Mouse (Mus musculus): ENCODE results near the gene Cd300lb. TPM values are rescaled to one million over a fixed set of nuclear protein-coding genes. Genes with fewer than 3 reads are reported as not detected.

The Cd300lb gene
- polyA plus RNA-seq, 1 experiment: 0.08 TPM

DNA sequence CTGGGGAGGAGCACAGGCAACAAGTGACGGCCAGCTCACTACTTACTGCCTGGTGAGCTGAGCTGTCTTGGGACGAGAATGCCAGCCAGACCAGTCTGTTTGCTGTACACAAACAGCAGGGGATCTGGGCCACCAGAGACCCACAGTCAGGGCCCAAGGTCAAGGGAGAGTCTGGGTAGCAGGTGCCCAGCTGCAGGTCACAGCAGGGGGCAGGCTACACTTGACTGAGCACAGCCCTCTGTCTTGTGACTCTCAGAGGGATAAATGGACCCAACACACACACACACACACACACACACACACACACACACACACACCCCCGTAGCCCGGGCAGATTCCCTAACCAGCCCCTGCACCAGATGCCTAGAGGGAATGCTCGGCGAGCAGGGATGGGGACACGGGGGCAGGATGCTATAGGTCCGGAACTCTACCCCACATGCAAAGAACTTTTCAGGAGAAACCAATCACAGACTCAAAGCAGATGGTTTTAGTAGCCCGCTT lies 58.8 kb downstream of the Cd300lb start:
- Histone ChIP-seq H3K4me1 (ENCODE audit: control insufficient read depth, insufficient read depth, low read length) (no peaks in the 10 kb centered on the region), H3K27ac (ENCODE audit: insufficient read depth, low read length) (no peak overlapping the region), H3K4me3 (ENCODE audit: insufficient read depth, low read length) (no peak overlapping the region)
- no peak for TF ChIP-seq CTCF (IDR thresholded peaks at IDR 0.05; ENCODE audit: extremely low read depth, insufficient read depth, low read length)
- TF ChIP-seq POLR2A (IDR thresholded peaks at IDR 0.05; ENCODE audit: extremely low read depth, insufficient read depth, low read length): no peak

DNA sequence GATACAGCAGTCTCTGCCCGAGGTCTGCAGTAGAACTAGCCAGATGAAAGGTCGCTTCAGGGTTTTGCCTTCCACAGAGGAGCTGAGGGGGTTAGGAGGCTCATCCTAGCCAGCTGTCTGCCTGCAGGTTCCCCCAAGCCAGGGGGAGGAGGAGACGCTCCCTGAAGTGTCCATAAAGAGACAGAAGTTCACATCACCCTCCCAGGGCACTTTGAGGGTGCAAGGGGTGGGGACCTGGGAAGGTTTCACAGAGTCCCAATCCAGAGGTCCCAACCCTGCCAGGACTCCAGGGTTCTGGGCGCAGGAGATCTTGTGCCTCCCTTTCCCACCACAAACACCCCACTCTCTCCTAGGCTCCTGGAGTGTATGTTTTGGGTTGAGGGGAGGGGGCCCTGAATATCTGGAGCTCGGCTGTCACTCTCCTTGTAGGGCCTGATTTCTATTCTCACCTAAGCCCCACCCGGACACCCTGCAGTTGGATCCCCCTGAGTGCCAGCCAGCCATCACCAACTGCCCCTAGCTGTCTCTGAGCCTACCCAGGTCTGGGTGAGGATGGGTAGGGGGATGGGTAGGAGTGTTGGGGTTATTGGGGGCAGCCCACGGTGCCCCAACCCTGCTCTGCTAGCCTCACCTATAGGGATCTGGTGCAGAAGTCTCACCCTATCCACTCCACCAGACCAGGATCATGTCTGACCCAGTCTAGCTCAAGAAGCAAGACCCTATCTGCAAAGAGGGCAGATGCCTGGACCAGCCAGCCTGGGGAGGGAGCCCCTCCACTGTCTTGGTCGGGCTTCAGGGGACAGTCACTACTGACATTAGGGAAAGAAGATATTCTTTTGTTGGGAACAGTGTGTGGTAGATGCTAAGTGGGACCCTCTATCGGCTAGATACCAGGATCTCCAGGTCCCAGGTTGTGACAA lies 59.7 kb downstream of the Cd300lb start:
- TF ChIP-seq CTCF (IDR thresholded peaks at IDR 0.05; ENCODE audit: extremely low read depth, insufficient read depth, low read length) (no peak), POLR2A (IDR thresholded peaks at IDR 0.05; ENCODE audit: extremely low read depth, insufficient read depth, low read length) (no peak)
- Histone ChIP-seq H3K27ac (ENCODE audit: insufficient read depth, low read length) (no peak overlapping the region), H3K4me1 (ENCODE audit: control insufficient read depth, insufficient read depth, low read length) (no peaks in the 10 kb centered on the region), H3K4me3 (ENCODE audit: insufficient read depth, low read length) (no peak overlapping the region)

DNA sequence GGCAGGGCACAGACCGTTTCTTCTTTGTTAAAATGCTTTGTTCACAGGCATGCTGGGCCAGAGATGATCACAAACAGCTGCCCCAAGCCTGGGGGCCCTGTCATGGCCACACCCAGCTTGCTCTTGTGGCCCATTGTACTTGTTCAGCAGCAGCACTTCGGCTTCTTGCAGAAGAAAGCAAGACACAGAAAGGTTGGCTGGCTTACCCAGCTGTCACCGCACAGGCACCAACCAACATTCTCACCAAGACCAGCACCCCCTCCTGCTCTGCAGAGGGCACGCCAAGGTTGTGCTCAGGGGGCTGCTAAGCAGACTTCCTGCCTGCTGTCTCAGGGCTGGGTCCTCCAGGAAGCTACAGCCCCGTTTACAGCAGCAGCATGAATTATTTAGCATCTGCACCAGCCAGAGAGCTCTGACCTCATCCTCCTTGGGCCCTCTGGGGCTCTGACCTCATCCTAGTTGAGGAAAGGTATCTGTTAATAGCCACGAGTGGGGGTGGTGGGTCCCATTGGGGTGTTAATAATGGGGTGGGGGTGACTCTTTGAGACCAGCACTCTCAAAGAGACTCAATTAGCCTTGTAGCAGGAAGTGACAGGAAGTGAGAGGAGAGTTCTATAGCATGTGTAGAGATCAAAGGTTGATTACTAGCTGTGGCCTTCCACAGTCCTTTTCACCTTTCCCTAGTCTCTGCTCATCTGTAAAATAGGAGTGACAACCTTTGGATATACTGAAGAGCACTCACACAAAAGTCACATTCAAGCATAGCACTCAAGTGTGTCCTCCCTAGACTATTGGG lies 61.0 kb downstream of the Cd300lb start:
- Histone ChIP-seq H3K4me1 (ENCODE audit: control insufficient read depth, insufficient read depth, low read length) (no peaks in the 10 kb centered on the region), H3K27ac (ENCODE audit: insufficient read depth, low read length) (no peak overlapping the region), H3K4me3 (ENCODE audit: insufficient read depth, low read length) (no peak overlapping the region)
- TF ChIP-seq CTCF (IDR thresholded peaks at IDR 0.05; ENCODE audit: extremely low read depth, insufficient read depth, low read length): no peak
- TF ChIP-seq POLR2A (IDR thresholded peaks at IDR 0.05; ENCODE audit: extremely low read depth, insufficient read depth, low read length): no peak

Other genes starting within 250 kb of the Cd300lb start
- 2.0 and 2.9 TPM in 2 replicates for gene Dnaic2, start 207.0 kb downstream of the Cd300lb start, polyA plus RNA-seq (2012; rRNA removed)
- gene Kif19a, start 169.0 kb downstream of the Cd300lb start, polyA plus RNA-seq (2012; rRNA removed): 4.8 and 5.5 TPM in 2 replicates
- gene Btbd17, start 138.4 kb downstream of the Cd300lb start, polyA plus RNA-seq (2012; rRNA removed): 50.7 and 56.1 TPM in 2 replicates
- not detected in 2 replicates for gene Gpr142, start 135.5 kb downstream of the Cd300lb start, polyA plus RNA-seq (2012; rRNA removed)
- gene Gprc5c, start 83.2 kb downstream of the Cd300lb start, polyA plus RNA-seq (2012; rRNA removed): 4.2 and 4.3 TPM in 2 replicates
- gene Cd300a, start 44.3 kb downstream of the Cd300lb start, polyA plus RNA-seq (2012; rRNA removed): 0.81 and 0.88 TPM in 2 replicates
- not detected in 2 replicates for gene Cd300c, start 34.8 kb upstream of the Cd300lb start, polyA plus RNA-seq (2012; rRNA removed)
- 0.10 and 0.11 TPM in 2 replicates for gene Cd300ld, start 55.5 kb upstream of the Cd300lb start, polyA plus RNA-seq (2012; rRNA removed)
- gene Cd300c2, start 67.5 kb upstream of the Cd300lb start, polyA plus RNA-seq (2012; rRNA removed): 7.5 and 7.6 TPM in 2 replicates
- 0.32 TPM in 1 of 2 replicates, not detected in the other for gene Cd300ld2, start 81.8 kb upstream of the Cd300lb start, polyA plus RNA-seq (2012; rRNA removed)
- gene Cd300ld4, start 92.6 kb upstream of the Cd300lb start, polyA plus RNA-seq (2012; rRNA removed): 0.13 and 0.44 TPM in 2 replicates
- gene Cd300ld5, start 103.4 kb upstream of the Cd300lb start, polyA plus RNA-seq (2012; rRNA removed): 0.36 TPM in 1 of 2 replicates, not detected in the other
- 1.0 and 1.2 TPM in 2 replicates for gene Cd300ld3, start 114.0 kb upstream of the Cd300lb start, polyA plus RNA-seq (2012; rRNA removed)
- 0.09 and 0.17 TPM in 2 replicates for gene Cd300e, start 127.8 kb upstream of the Cd300lb start, polyA plus RNA-seq (2012; rRNA removed)
- 2.5 and 2.9 TPM in 2 replicates for gene Rab37, start 157.0 kb upstream of the Cd300lb start, polyA plus RNA-seq (2012; rRNA removed)
- 0.08 TPM in 2 replicates for gene Cd300lf, start 199.6 kb upstream of the Cd300lb start, polyA plus RNA-seq (2012; rRNA removed)
- 73.8 and 74.1 TPM in 2 replicates for gene Slc9a3r1, start 229.0 kb upstream of the Cd300lb start, polyA plus RNA-seq (2012; rRNA removed)

All from cortical plate, adult 2 months (tissue).